Mouse (Mus musculus): ENCODE measurements around the gene Mt2. TPM values are rescaled to one million over a fixed set of nuclear protein-coding genes. Genes with fewer than 3 reads are reported as not detected.
"Not testable (repeated sequence)": the region's sequence is repeated elsewhere in the genome, so short reads cannot be mapped to it uniquely, and the experiment has no call there.

Mt2 gene
- not detected in 2 replicates for polyA plus RNA-seq (2012; ENCODE audit: insufficient read depth, insufficient read length, low replicate concordance, missing spikeins)

DNA sequence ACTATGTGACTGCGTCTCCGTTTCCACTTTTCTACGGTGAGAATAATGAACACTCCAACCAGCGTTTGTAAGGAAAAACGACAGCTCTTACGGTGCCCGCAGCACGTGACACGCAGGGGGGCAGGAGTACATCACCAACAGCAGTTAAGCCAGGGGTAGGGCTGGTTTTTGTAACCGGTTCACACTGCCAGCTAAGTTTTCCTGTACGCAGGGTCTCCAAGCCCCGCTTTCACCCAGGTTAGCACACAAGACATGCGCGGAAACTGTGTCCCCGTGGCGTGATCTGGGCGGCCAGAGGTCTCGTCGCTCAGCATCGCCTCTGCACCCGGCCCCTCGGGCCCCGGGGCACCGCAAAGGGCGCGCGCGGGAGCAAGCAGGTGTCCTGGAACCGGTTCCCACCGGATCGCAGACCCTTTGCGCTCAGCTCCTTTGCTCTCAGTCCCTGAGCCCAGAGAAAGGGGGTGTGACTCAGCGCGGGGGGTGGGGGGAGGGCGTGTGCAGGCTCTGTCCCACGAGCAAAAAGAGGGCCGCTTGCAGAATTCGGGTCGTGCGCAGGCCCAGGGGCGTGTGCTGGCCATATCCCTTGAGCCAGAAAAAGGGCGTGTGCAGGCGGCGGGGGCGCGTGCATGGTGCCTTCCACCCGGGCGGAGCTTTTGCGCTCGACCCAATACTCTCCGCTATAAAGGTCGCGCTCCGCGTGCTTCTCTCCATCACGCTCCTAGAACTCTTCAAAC lies at the start of gene Mt2:
Gene Mt2, plus strand, starts transcription at position 590 of the 734 bp plus-strand sequence.
- WGBS = 1% methylated on average over 56 of the region's 56 CpGs
- no peak for TF ChIP-seq CTCF (IDR thresholded peaks at IDR 0.05; ENCODE audit: insufficient read depth, low read depth, low read length)
- TF ChIP-seq POLR2A (IDR thresholded peaks at IDR 0.05; ENCODE audit: insufficient read depth, low read depth, low read length) = peak; percentile 33; the same call in 1 of the 2 replicates
- H3K27ac ChIP-seq (ENCODE audit: insufficient read depth, low read depth, low read length) = peak within 1 kb of the TSS; percentile 77
- peak within 1 kb of the TSS; percentile 53 for H3K4me3 ChIP-seq (ENCODE audit: insufficient read depth, low read depth, low read length)
- H3K4me1 ChIP-seq (ENCODE audit: control insufficient read depth, insufficient read depth, low read length) = peaks cover 21% of the 10 kb centered on the region

DNA sequence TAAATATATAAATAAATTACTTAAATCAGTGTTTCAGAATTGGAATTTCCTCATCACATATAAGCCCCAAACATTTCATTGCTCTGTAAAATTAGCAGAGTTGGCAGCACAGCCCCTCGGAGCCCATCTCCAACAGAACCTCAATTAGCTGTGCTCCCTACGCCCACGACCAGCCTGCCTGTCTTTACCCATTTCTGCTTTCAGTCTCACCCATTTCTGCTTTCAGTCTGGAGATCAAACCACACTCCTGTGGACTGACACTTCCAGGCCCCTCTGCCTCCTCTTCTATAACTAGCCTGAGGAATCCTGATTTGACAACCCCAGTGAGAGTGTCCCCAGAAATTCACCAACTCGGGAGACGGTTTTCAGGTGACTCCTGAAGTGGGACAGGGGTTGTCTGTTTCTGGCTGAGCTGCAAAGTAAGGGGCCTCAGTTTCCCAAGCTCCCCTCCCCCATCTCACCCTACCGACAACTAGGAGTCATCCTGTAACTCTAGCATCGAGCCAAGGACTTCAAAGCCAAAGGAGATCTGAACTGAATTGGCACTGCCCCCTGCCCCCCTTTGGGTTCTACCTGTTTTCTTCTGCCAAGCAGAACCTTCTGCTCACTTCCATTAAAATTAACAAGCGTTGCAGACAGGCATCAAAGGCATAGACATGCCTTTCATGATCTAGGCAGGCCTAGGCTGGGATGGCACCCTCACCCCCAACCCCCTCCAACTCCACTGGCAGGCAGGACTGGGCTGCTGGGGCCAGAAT lies 49.6 kb upstream of the Mt2 start:
- TF ChIP-seq CTCF (IDR thresholded peaks at IDR 0.05; ENCODE audit: insufficient read depth, low read depth, low read length) = no peak
- no peak for TF ChIP-seq POLR2A (IDR thresholded peaks at IDR 0.05; ENCODE audit: insufficient read depth, low read depth, low read length)
- H3K27ac ChIP-seq (ENCODE audit: insufficient read depth, low read depth, low read length) = no peak overlapping the region
- 43% methylated on average over 8 of the region's 8 CpGs for WGBS

DNA sequence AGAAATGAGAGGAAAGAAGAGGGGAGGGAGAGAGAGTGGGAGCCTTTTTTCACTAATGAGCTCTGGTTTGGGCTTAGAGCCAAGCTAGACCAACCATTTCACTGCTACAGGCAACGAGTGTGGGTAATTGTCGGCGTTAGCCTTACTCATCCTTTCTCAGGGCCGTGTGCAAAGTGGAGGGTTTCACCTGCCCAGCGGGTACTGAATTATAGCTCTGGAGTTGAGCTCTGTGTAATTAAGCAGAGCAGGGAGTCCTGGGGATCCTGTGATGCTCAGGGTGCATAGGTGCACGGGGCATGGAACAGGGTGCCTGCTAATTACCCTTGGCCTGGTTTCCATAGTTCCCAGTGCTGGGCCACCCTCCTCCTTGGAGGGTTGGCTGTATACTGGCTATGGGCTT lies 44.8 kb upstream of the Mt2 start:
- WGBS = 11% methylated on average over 6 of the region's 6 CpGs
- peaks cover 16% of the 10 kb centered on the region for H3K4me1 ChIP-seq (ENCODE audit: control insufficient read depth, insufficient read depth, low read length)
- H3K4me3 ChIP-seq (ENCODE audit: insufficient read depth, low read depth, low read length) = no peak overlapping the region
- TF ChIP-seq POLR2A (IDR thresholded peaks at IDR 0.05; ENCODE audit: insufficient read depth, low read depth, low read length) = no peak
- no peak for TF ChIP-seq CTCF (IDR thresholded peaks at IDR 0.05; ENCODE audit: insufficient read depth, low read depth, low read length)
- no peak overlapping the region for H3K27ac ChIP-seq (ENCODE audit: insufficient read depth, low read depth, low read length)

More for the DNA sequence above, 49.6 kb upstream of the Mt2 start:
- Histone ChIP-seq H3K4me3 (ENCODE audit: insufficient read depth, low read depth, low read length) (no peak overlapping the region), H3K4me1 (ENCODE audit: control insufficient read depth, insufficient read depth, low read length) (peaks cover 22% of the 10 kb centered on the region)

DNA sequence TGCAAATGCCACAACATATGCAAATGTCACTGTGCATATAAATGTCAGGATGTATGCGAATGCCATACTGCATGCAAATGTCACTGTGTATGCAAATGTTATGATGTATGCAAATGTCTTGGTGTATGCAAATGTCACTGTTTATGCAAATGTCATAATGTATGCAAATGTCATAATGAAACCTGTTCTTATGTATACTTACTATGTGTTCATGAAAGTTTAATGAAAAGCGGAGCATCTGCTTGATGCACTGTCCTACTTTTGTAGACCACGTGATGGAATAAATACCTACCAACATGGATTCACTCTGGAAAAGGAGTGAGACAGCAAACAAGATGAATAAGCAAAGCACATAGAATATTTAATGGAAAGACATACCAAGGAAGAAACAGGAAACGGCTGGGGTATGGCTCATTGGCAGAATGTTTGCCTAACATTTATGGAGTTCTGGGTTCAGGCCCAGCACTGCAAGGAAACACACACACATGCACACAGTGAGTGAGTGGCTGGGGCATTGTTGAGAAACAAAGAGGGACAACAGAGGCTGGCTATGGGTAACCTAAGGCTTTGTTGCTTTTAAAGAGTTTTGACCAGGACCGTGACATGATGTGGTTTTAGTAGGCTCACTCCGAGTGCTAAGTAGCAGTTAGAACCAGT lies 43.2 kb upstream of the Mt2 start:
- Histone ChIP-seq H3K27ac (ENCODE audit: insufficient read depth, low read depth, low read length) (no peak overlapping the region), H3K4me1 (ENCODE audit: control insufficient read depth, insufficient read depth, low read length) (peaks cover 6% of the 10 kb centered on the region), H3K4me3 (ENCODE audit: insufficient read depth, low read depth, low read length) (no peak overlapping the region)
- WGBS = 89% methylated on average over 6 of the region's 6 CpGs
- no peak for TF ChIP-seq POLR2A (IDR thresholded peaks at IDR 0.05; ENCODE audit: insufficient read depth, low read depth, low read length)
- no peak for TF ChIP-seq CTCF (IDR thresholded peaks at IDR 0.05; ENCODE audit: insufficient read depth, low read depth, low read length)

DNA sequence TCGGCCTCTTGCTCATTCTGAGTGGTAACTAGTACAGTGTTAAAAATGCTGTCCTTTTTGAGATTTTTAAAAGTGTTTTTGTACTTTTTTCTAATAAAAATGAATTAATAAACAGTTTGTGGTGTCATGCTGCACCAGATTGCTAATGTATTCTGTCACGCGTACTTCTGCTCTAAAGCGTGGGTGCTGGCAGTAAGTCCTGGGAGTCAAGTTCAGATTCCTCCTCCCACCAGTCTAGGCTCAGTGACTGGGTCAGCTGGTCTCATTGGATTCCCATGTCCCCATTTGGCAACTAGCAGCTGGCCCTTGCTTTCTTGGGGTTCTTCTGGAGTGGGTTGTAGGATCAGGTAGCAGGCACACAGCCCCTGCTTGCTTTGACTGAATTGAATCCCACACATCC lies 42.3 kb upstream of the Mt2 start:
- WGBS = 87% methylated on average over 4 of the region's 4 CpGs
- no peak overlapping the region for H3K27ac ChIP-seq (ENCODE audit: insufficient read depth, low read depth, low read length)

DNA sequence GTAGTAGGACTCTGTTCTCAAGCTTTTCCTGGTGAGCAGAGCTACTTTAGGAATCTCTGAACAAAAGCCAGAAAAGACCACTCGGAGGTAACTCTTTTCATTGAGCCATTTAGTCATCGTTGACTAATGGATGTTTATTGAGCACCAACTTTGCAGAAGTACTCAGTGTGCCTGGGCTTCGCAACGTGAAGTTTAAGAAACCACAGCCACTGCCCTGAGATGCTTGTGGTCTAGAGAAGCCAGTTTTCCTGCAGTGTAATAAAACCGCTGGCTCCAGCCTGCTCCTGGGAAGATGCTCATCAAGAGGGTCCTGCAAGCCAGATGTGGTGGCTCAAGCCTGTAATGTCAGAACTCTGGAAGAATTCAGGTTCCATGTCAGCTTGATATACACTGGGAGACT lies 40.4 kb upstream of the Mt2 start:
- Histone ChIP-seq H3K4me3 (ENCODE audit: insufficient read depth, low read depth, low read length) (no peak overlapping the region), H3K27ac (ENCODE audit: insufficient read depth, low read depth, low read length) (no peak overlapping the region), H3K4me1 (ENCODE audit: control insufficient read depth, insufficient read depth, low read length) (peaks cover 10% of the 10 kb centered on the region)
- WGBS = 78% methylated on average over 5 of the region's 5 CpGs
- TF ChIP-seq CTCF (IDR thresholded peaks at IDR 0.05; ENCODE audit: insufficient read depth, low read depth, low read length) = no peak
- TF ChIP-seq POLR2A (IDR thresholded peaks at IDR 0.05; ENCODE audit: insufficient read depth, low read depth, low read length) = no peak

More for the DNA sequence above, 42.3 kb upstream of the Mt2 start:
- H3K4me3 ChIP-seq (ENCODE audit: insufficient read depth, low read depth, low read length) = no peak overlapping the region
- TF ChIP-seq CTCF (IDR thresholded peaks at IDR 0.05; ENCODE audit: insufficient read depth, low read depth, low read length) (no peak), POLR2A (IDR thresholded peaks at IDR 0.05; ENCODE audit: insufficient read depth, low read depth, low read length) (no peak)
- H3K4me1 ChIP-seq (ENCODE audit: control insufficient read depth, insufficient read depth, low read length) = peaks cover 6% of the 10 kb centered on the region

DNA sequence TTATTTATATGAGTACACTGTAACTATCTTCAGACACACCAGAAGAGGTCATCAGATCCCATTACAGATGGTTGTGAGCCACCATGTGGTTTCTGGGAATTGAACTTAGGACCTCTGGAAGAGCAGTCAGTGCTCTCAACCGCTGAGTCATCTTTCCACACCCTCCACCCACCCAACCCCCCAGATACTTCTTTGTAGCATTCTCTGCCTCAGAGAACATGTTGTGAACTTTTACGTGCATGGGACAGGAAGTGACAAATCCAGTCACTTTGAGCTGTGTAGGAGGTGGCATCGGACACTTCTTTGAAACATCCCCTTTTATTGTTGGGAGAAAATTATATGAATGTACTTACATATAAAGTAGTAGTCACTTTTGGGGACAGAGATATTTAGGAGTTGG lies 37.9 kb upstream of the Mt2 start:
- not testable (repeated sequence) for H3K4me3 ChIP-seq (ENCODE audit: insufficient read depth, low read depth, low read length); H3K27ac ChIP-seq (ENCODE audit: insufficient read depth, low read depth, low read length)
- WGBS = 59% methylated on average over 3 of the region's 3 CpGs
- H3K4me1 ChIP-seq (ENCODE audit: control insufficient read depth, insufficient read depth, low read length) = peaks cover 10% of the 10 kb centered on the region

DNA sequence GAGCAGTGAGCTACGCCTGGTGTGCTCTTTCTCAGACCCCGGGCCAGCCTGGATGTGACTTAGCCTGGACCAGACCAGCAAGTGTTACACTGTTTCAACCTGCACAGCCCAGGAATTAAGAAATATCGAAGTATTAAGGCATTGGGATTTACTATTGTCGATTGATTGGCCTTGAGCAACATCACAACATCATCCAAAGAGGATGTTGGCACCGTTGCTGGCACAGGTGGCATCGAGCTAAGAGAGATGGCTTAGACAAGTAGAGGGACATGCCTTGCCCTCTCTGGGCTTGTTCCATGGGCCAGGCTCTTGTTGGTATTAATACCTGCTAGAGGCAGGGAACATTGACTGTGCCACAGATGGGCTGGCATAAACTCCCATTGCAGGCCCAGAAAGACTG lies 36.9 kb upstream of the Mt2 start:
- H3K27ac ChIP-seq (ENCODE audit: insufficient read depth, low read depth, low read length) = no peak overlapping the region
- peaks cover 10% of the 10 kb centered on the region for H3K4me1 ChIP-seq (ENCODE audit: control insufficient read depth, insufficient read depth, low read length)
- TF ChIP-seq CTCF (IDR thresholded peaks at IDR 0.05; ENCODE audit: insufficient read depth, low read depth, low read length) (no peak), POLR2A (IDR thresholded peaks at IDR 0.05; ENCODE audit: insufficient read depth, low read depth, low read length) (no peak)
- no peak overlapping the region for H3K4me3 ChIP-seq (ENCODE audit: insufficient read depth, low read depth, low read length)
- 95% methylated on average over 6 of the region's 6 CpGs for WGBS

DNA sequence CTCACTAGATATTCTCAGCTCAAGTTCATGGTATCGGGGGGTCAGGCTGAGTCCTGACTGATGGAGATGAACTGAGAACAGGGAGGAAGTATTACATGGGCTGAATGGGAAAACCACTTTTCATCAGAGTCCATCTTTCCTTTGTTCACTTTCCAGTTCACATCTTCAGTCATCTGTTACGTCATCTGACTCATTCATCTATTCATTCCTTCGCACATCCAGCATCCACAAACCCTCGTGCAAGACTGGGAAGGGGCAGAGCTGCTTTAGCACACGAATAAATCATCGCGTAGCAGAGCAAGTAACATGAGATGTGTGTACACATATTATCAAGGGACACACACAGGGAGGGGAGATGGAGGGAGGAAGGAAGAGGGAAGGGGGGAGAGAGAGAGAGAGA lies 36.3 kb upstream of the Mt2 start:
- Histone ChIP-seq H3K4me3 (ENCODE audit: insufficient read depth, low read depth, low read length) (no peak overlapping the region), H3K27ac (ENCODE audit: insufficient read depth, low read depth, low read length) (no peak overlapping the region), H3K4me1 (ENCODE audit: control insufficient read depth, insufficient read depth, low read length) (peaks cover 10% of the 10 kb centered on the region)
- WGBS = 85% methylated on average over 7 of the region's 7 CpGs
- TF ChIP-seq POLR2A (IDR thresholded peaks at IDR 0.05; ENCODE audit: insufficient read depth, low read depth, low read length) (no peak), CTCF (IDR thresholded peaks at IDR 0.05; ENCODE audit: insufficient read depth, low read depth, low read length) (no peak)

All from olfactory bulb, adult 2 months (tissue).